Mouse (Mus musculus) hindbrain, embryonic 12.5 days (tissue): ENCODE data around the gene Dntt. TPM values are rescaled to one million over a fixed set of nuclear protein-coding genes. Genes with fewer than 3 reads are reported as not detected.

Experiments used
- ATAC-seq: fragments of 200-750 bp; cut with Nextera tagmentation; 2 replicates; pipeline ENCODE4 v1.8.0; 2017; ENCODE audit warnings: moderate TSS enrichment; ENCODE audit not compliant: low FRiP score
- H3K27ac ChIP-seq: fragments of 300-500 bp; sonication (generic); 2 replicates; pipeline ENCODE4 v1.5.1; 2016; ENCODE audit warnings: mild to moderate bottlenecking
- H3K27me3 ChIP-seq: fragments of 300-500 bp; sonication (generic); 2 replicates; pipeline ENCODE4 v1.6.1; 2016; ENCODE audit warnings: mild to moderate bottlenecking
- H3K36me3 ChIP-seq: fragments of 300-500 bp; sonication (generic); 2 replicates; pipeline ENCODE4 v1.6.1; 2016; ENCODE audit warnings: mild to moderate bottlenecking
- H3K4me1 ChIP-seq: fragments of 300-500 bp; sonication (generic); 2 replicates; pipeline ENCODE4 v1.6.1; 2016
- H3K4me2 ChIP-seq: fragments of 300-500 bp; sonication (generic); replicated peaks from 2 replicates; pipeline ENCODE4 v1.6.1; 2016; ENCODE audit warnings: mild to moderate bottlenecking
- H3K4me3 ChIP-seq: fragments of 300-500 bp; sonication (generic); 2 replicates; pipeline ENCODE4 v1.5.1; 2016; ENCODE audit warnings: mild to moderate bottlenecking
- H3K9ac ChIP-seq: fragments of 300-500 bp; sonication (generic); 2 replicates; pipeline ENCODE4 v1.6.1; 2016; ENCODE audit warnings: mild to moderate bottlenecking, moderate library complexity
- H3K9me3 ChIP-seq: fragments of 300-500 bp; sonication (generic); replicated peaks from 2 replicates; pipeline ENCODE4 v1.6.1; 2016; ENCODE audit warnings: mild to moderate bottlenecking
- WGBS: fragments of 180-500 bp; shearing (Covaris S2); methylation state at CpG from one replicate; pipeline ENCODE4 v1.1.7; 2016; 5-methylcytosine and 5-hydroxymethylcytosine counted together
- polyA plus RNA-seq: library from polyadenylated mRNA; unstranded; fragments of >200 nt; fragmentation: Nextera tagmentation; extraction: Ambion mirVana; gene quantifications from 2 replicates; pipeline ENCODE4 v1.2.1, GENCODE M21; 2016

Dntt gene
- polyA plus RNA-seq, 1 experiment from 2014 or later: 0.14 TPM

- Histone ChIP-seq H3K9ac (no peak overlapping the region), H3K4me3 (no peak overlapping the region), H3K4me2 (no peak overlapping the region), H3K27me3 (no peaks in the 10 kb centered on the region), H3K27ac (no peak overlapping the region), H3K9me3 (no peaks in the 10 kb centered on the region), H3K36me3 (no peaks in the 10 kb centered on the region), H3K4me1 (no peaks in the 10 kb centered on the region)
- 67% methylated on average over 21 of the region's 21 CpGs for WGBS
- no peak for ATAC-seq
Measured at GRCm38 (mm10) chr19:40995449-40996401, 33.4 kb upstream of the Dntt start.

- no peak for ATAC-seq
- H3K9ac ChIP-seq: no peak overlapping the region
- 89% methylated on average over 6 of the region's 6 CpGs for WGBS
Measured at GRCm38 (mm10) chr19:40996722-40997121, 32.4 kb upstream of the Dntt start.

GRCm38 (mm10) chr19:40998469-40999170 is 30.5 kb upstream of the Dntt start:
- Histone ChIP-seq H3K27me3 (no peaks in the 10 kb centered on the region), H3K9ac (no peak overlapping the region), H3K9me3 (no peaks in the 10 kb centered on the region), H3K4me1 (no peaks in the 10 kb centered on the region), H3K36me3 (no peaks in the 10 kb centered on the region), H3K4me3 (no peak overlapping the region), H3K4me2 (no peak overlapping the region), H3K27ac (no peak overlapping the region)
- ATAC-seq: no peak
- WGBS: 68% methylated on average over 5 of the region's 5 CpGs

More at GRCm38 (mm10) chr19:40996722-40997121, 32.4 kb upstream of the Dntt start:
- Histone ChIP-seq H3K4me1 (no peaks in the 10 kb centered on the region), H3K27me3 (no peaks in the 10 kb centered on the region), H3K36me3 (no peaks in the 10 kb centered on the region), H3K9me3 (no peaks in the 10 kb centered on the region), H3K4me2 (no peak overlapping the region), H3K4me3 (no peak overlapping the region), H3K27ac (no peak overlapping the region)

GRCm38 (mm10) chr19:40999569-40999968 is 29.5 kb upstream of the Dntt start:
- no peak overlapping the region for H3K4me3 ChIP-seq
- H3K27me3 ChIP-seq: no peaks in the 10 kb centered on the region
- H3K27ac ChIP-seq: no peak overlapping the region
- no peaks in the 10 kb centered on the region for H3K9me3 ChIP-seq
- H3K36me3 ChIP-seq: no peaks in the 10 kb centered on the region
- WGBS: 53% methylated on average over 3 of the region's 3 CpGs
- H3K9ac ChIP-seq: no peak overlapping the region
- H3K4me1 ChIP-seq: no peaks in the 10 kb centered on the region
- no peak overlapping the region for H3K4me2 ChIP-seq
- ATAC-seq: no peak

GRCm38 (mm10) chr19:41003694-41004315 is 25.3 kb upstream of the Dntt start:
- Histone ChIP-seq H3K4me1 (no peaks in the 10 kb centered on the region), H3K9ac (no peak overlapping the region), H3K27me3 (no peaks in the 10 kb centered on the region), H3K9me3 (no peaks in the 10 kb centered on the region), H3K27ac (no peak overlapping the region), H3K4me3 (no peak overlapping the region), H3K4me2 (no peak overlapping the region), H3K36me3 (no peaks in the 10 kb centered on the region)
- WGBS: 92% methylated on average over 3 of the region's 3 CpGs
- ATAC-seq: no peak

- no peak for ATAC-seq
- 13% methylated on average over 4 of the region's 4 CpGs for WGBS
- H3K4me1 ChIP-seq: no peaks in the 10 kb centered on the region
- no peaks in the 10 kb centered on the region for H3K9me3 ChIP-seq
- H3K27ac ChIP-seq: no peak overlapping the region
- no peak overlapping the region for H3K9ac ChIP-seq
- no peaks in the 10 kb centered on the region for H3K27me3 ChIP-seq
- no peak overlapping the region for H3K4me2 ChIP-seq
- H3K4me3 ChIP-seq: no peak overlapping the region
- H3K36me3 ChIP-seq: no peaks in the 10 kb centered on the region
Measured at GRCm38 (mm10) chr19:41006621-41007020, 22.5 kb upstream of the Dntt start.

- Histone ChIP-seq H3K9me3 (no peaks in the 10 kb centered on the region), H3K4me3 (no peak overlapping the region), H3K9ac (no peak overlapping the region), H3K27ac (no peak overlapping the region), H3K27me3 (no peaks in the 10 kb centered on the region), H3K4me1 (no peaks in the 10 kb centered on the region), H3K4me2 (no peak overlapping the region), H3K36me3 (no peaks in the 10 kb centered on the region)
- ATAC-seq: no peak
- 42% methylated on average over 6 of the region's 6 CpGs for WGBS
Measured at GRCm38 (mm10) chr19:41007326-41007725, 21.7 kb upstream of the Dntt start.

GRCm38 (mm10) chr19:41007733-41008132 is 21.3 kb upstream of the Dntt start:
- no peak overlapping the region for H3K4me3 ChIP-seq
- no peak overlapping the region for H3K9ac ChIP-seq
- H3K27ac ChIP-seq: no peak overlapping the region
- no peaks in the 10 kb centered on the region for H3K27me3 ChIP-seq
- WGBS: 86% methylated on average over 4 of the region's 4 CpGs
- no peak overlapping the region for H3K4me2 ChIP-seq
- ATAC-seq: no peak
- H3K4me1 ChIP-seq: no peaks in the 10 kb centered on the region
- H3K9me3 ChIP-seq: no peaks in the 10 kb centered on the region
- H3K36me3 ChIP-seq: no peaks in the 10 kb centered on the region

GRCm38 (mm10) chr19:41008674-41009395 is 20.2 kb upstream of the Dntt start:
- Histone ChIP-seq H3K4me1 (no peaks in the 10 kb centered on the region), H3K27ac (no peak overlapping the region), H3K36me3 (no peaks in the 10 kb centered on the region), H3K4me2 (no peak overlapping the region), H3K9me3 (no peaks in the 10 kb centered on the region), H3K9ac (no peak overlapping the region), H3K27me3 (peaks cover 3% of the 10 kb centered on the region; the same call in 1 of the 2 replicates), H3K4me3 (no peak overlapping the region)
- no peak for ATAC-seq
- WGBS: 91% methylated on average over 5 of the region's 5 CpGs

- ATAC-seq: no peak
- Histone ChIP-seq H3K27me3 (peaks cover 3% of the 10 kb centered on the region; the same call in 1 of the 2 replicates), H3K9ac (no peak overlapping the region), H3K9me3 (no peaks in the 10 kb centered on the region), H3K36me3 (no peaks in the 10 kb centered on the region), H3K4me3 (no peak overlapping the region), H3K4me1 (peaks cover 3% of the 10 kb centered on the region; the same call in 1 of the 2 replicates), H3K27ac (no peak overlapping the region), H3K4me2 (no peak overlapping the region)
- 32% methylated on average over 5 of the region's 5 CpGs for WGBS
Measured at GRCm38 (mm10) chr19:41011676-41012075, 17.4 kb upstream of the Dntt start.

GRCm38 (mm10) chr19:41013591-41013990 is 15.5 kb upstream of the Dntt start:
- Histone ChIP-seq H3K36me3 (no peaks in the 10 kb centered on the region), H3K27ac (no peak overlapping the region), H3K4me1 (peaks cover 3% of the 10 kb centered on the region; the same call in 1 of the 2 replicates), H3K27me3 (peaks cover 3% of the 10 kb centered on the region; the same call in 1 of the 2 replicates), H3K9ac (no peak overlapping the region), H3K4me2 (no peak overlapping the region), H3K4me3 (no peak overlapping the region), H3K9me3 (no peaks in the 10 kb centered on the region)
- WGBS: 5% methylated on average over 5 of the region's 5 CpGs
- no peak for ATAC-seq
